Mouse (Mus musculus): ENCODE measurements around the gene Spns3. TPM values are rescaled to one million over a fixed set of nuclear protein-coding genes. Genes with fewer than 3 reads are reported as not detected.

Spns3 gene
- polyA plus RNA-seq, 1 experiment = 0.02 TPM

- H3K27me3 ChIP-seq (ENCODE audit: control insufficient read depth, insufficient read depth, insufficient read length) = no peaks in the 10 kb centered on the region
- TF ChIP-seq E2F4 (IDR thresholded peaks at IDR 0.05; ENCODE audit: insufficient read depth) (no peak), MAX (IDR thresholded peaks at IDR 0.05; ENCODE audit: low read depth) (no peak), POLR2A (IDR thresholded peaks at IDR 0.05; ENCODE audit: insufficient read length, low read depth) (no peak), TCF3 (IDR thresholded peaks at IDR 0.05; ENCODE audit: insufficient read length, low read depth) (no peak), REST (IDR thresholded peaks at IDR 0.05; ENCODE audit: insufficient read depth, insufficient read length) (no peak), POLR2AphosphoS2 (IDR thresholded peaks at IDR 0.05; ENCODE audit: insufficient read length, low read depth) (no peak), TCF12 (IDR thresholded peaks at IDR 0.05; ENCODE audit: insufficient read depth, poor library complexity, severe bottlenecking) (no peak), SRF (IDR thresholded peaks at IDR 0.05; ENCODE audit: control insufficient read depth, insufficient read length, low read depth) (no peak), MYOG (IDR thresholded peaks at IDR 0.05; ENCODE audit: control insufficient read depth in 1 of 3, insufficient read depth in 1 of 3, insufficient read length in 2 of 3, low read depth in 2 of 3) (no peak)
- no peak overlapping the region for H3ac ChIP-seq (ENCODE audit: control insufficient read depth, insufficient read length)
- H3K79me2 ChIP-seq (ENCODE audit: control insufficient read depth, insufficient read depth) = no peaks in the 10 kb centered on the region
- no peaks in the 10 kb centered on the region for H3K36me3 ChIP-seq (ENCODE audit: control insufficient read depth, insufficient read depth)
- H3K4me2 ChIP-seq (ENCODE audit: low read depth) = no peak overlapping the region
- H3K4me3 ChIP-seq = no peak overlapping the region
These were observed 88.8 kb downstream of the Spns3 start for GRCm38 (mm10) chr11:72461500-72461981.

- no peak overlapping the region for H3ac ChIP-seq (ENCODE audit: control insufficient read depth, insufficient read length)
- TF ChIP-seq SRF (IDR thresholded peaks at IDR 0.05; ENCODE audit: control insufficient read depth, insufficient read length, low read depth) = no peak
- no peak for TF ChIP-seq MYOG (IDR thresholded peaks at IDR 0.05; ENCODE audit: control insufficient read depth in 1 of 3, insufficient read depth in 1 of 3, insufficient read length in 2 of 3, low read depth in 2 of 3)
- TF ChIP-seq REST (IDR thresholded peaks at IDR 0.05; ENCODE audit: insufficient read depth, insufficient read length) = no peak
- TF ChIP-seq MYOD1 (IDR thresholded peaks at IDR 0.05; ENCODE audit: control insufficient read depth in 1 of 3, insufficient read length in 2 of 3, low read depth in 2 of 3) = no peak
- no peak for TF ChIP-seq MAX (IDR thresholded peaks at IDR 0.05; ENCODE audit: low read depth)
- TF ChIP-seq E2F4 (IDR thresholded peaks at IDR 0.05; ENCODE audit: insufficient read depth) = no peak
- no peak for TF ChIP-seq USF1 (IDR thresholded peaks at IDR 0.05; ENCODE audit: low read depth)
- no peak for TF ChIP-seq TCF3 (IDR thresholded peaks at IDR 0.05; ENCODE audit: insufficient read length, low read depth)
- no peak for TF ChIP-seq CEBPB (IDR thresholded peaks at IDR 0.05; ENCODE audit: insufficient read depth, poor library complexity, severe bottlenecking)
- TF ChIP-seq POLR2AphosphoS2 (IDR thresholded peaks at IDR 0.05; ENCODE audit: insufficient read length, low read depth) = no peak
- TF ChIP-seq TCF12 (IDR thresholded peaks at IDR 0.05; ENCODE audit: insufficient read depth, poor library complexity, severe bottlenecking) = no peak
- TF ChIP-seq POLR2A (IDR thresholded peaks at IDR 0.05; ENCODE audit: insufficient read length, low read depth) = no peak
- no peaks in the 10 kb centered on the region for H3K79me2 ChIP-seq (ENCODE audit: control insufficient read depth, insufficient read depth)
- no peak overlapping the region for H3K4me2 ChIP-seq (ENCODE audit: low read depth)
- no peaks in the 10 kb centered on the region for H3K36me3 ChIP-seq (ENCODE audit: control insufficient read depth, insufficient read depth)
- no peaks in the 10 kb centered on the region for H3K27me3 ChIP-seq (ENCODE audit: control insufficient read depth, insufficient read depth, insufficient read length)
- H3K4me3 ChIP-seq = no peak overlapping the region
These were observed 91.8 kb downstream of the Spns3 start for GRCm38 (mm10) chr11:72458502-72458901.

GRCm38 (mm10) chr11:72457995-72458496 is 92.3 kb downstream of the Spns3 start:
- no peak overlapping the region for H3K4me3 ChIP-seq
- no peaks in the 10 kb centered on the region for H3K79me2 ChIP-seq (ENCODE audit: control insufficient read depth, insufficient read depth)
- H3K4me2 ChIP-seq (ENCODE audit: low read depth) = no peak overlapping the region
- no peaks in the 10 kb centered on the region for H3K27me3 ChIP-seq (ENCODE audit: control insufficient read depth, insufficient read depth, insufficient read length)
- no peaks in the 10 kb centered on the region for H3K36me3 ChIP-seq (ENCODE audit: control insufficient read depth, insufficient read depth)
- no peak overlapping the region for H3ac ChIP-seq (ENCODE audit: control insufficient read depth, insufficient read length)
- TF ChIP-seq MAX (IDR thresholded peaks at IDR 0.05; ENCODE audit: low read depth) (no peak), SRF (IDR thresholded peaks at IDR 0.05; ENCODE audit: control insufficient read depth, insufficient read length, low read depth) (no peak), POLR2A (IDR thresholded peaks at IDR 0.05; ENCODE audit: insufficient read length, low read depth) (no peak), CEBPB (IDR thresholded peaks at IDR 0.05; ENCODE audit: insufficient read depth, poor library complexity, severe bottlenecking) (no peak)

DNA sequence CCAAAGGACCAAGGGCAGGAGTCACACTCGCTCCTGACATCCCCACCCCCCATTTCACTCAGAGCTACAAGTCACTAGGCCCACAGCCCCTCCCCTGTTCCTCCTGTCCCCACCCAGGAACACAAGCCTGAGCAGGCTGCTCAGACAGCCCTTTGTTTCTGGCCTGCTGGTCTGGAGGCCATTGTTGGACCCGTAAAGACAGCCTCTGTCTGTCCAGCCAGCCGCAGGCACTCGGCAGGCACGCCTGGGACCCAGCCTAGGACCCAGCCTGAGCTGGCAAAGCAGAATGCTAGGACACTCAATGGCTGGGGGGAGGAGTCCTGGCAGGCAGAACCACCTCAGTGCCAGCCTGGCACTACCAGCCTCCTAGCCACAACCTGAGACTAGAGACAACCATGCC is 94.6 kb downstream of the Spns3 start:
- no peak for TF ChIP-seq CEBPB (IDR thresholded peaks at IDR 0.05; ENCODE audit: insufficient read depth, poor library complexity, severe bottlenecking)
- TF ChIP-seq MAX (IDR thresholded peaks at IDR 0.05; ENCODE audit: low read depth) = no peak
- no peak for TF ChIP-seq MYOG (IDR thresholded peaks at IDR 0.05; ENCODE audit: control insufficient read depth in 1 of 3, insufficient read depth in 1 of 3, insufficient read length in 2 of 3, low read depth in 2 of 3)
- TF ChIP-seq TCF12 (IDR thresholded peaks at IDR 0.05; ENCODE audit: insufficient read depth, poor library complexity, severe bottlenecking) = no peak
- TF ChIP-seq SRF (IDR thresholded peaks at IDR 0.05; ENCODE audit: control insufficient read depth, insufficient read length, low read depth) = no peak
- TF ChIP-seq E2F4 (IDR thresholded peaks at IDR 0.05; ENCODE audit: insufficient read depth) = no peak
- no peak for TF ChIP-seq USF1 (IDR thresholded peaks at IDR 0.05; ENCODE audit: low read depth)
- TF ChIP-seq POLR2A (IDR thresholded peaks at IDR 0.05; ENCODE audit: insufficient read length, low read depth) = no peak
- TF ChIP-seq REST (IDR thresholded peaks at IDR 0.05; ENCODE audit: insufficient read depth, insufficient read length) = no peak
- no peak for TF ChIP-seq POLR2AphosphoS2 (IDR thresholded peaks at IDR 0.05; ENCODE audit: insufficient read length, low read depth)
- no peak for TF ChIP-seq TCF3 (IDR thresholded peaks at IDR 0.05; ENCODE audit: insufficient read length, low read depth)
- no peak for TF ChIP-seq MYOD1 (IDR thresholded peaks at IDR 0.05; ENCODE audit: control insufficient read depth in 1 of 3, insufficient read length in 2 of 3, low read depth in 2 of 3)
- Histone ChIP-seq H3K4me2 (ENCODE audit: low read depth) (no peak overlapping the region), H3K4me3 (no peak overlapping the region), H3K36me3 (ENCODE audit: control insufficient read depth, insufficient read depth) (peaks cover 3% of the 10 kb centered on the region), H3K79me2 (ENCODE audit: control insufficient read depth, insufficient read depth) (no peaks in the 10 kb centered on the region), H3ac (ENCODE audit: control insufficient read depth, insufficient read length) (no peak overlapping the region), H3K27me3 (ENCODE audit: control insufficient read depth, insufficient read depth, insufficient read length) (no peaks in the 10 kb centered on the region)

All from myocyte (in vitro differentiated cells).